ENCODE assay signal across 24 mouse cellular contexts in genomic region chr16:95923991-95924390, GRCm38 (mm10).
DNase-seq lines count a peak whose midpoint lies in the region; ATAC-seq and TF ChIP-seq lines count a peak whose summit lies in the region.
"Had no signal": no experiment of that assay in that cellular context is flagged by ENCODE, and none has a peak within 500 bp of the region (broad histone marks: within the 10 kb centered on the region; RNA-seq: fewer than 3 reads in every experiment).

No protein-coding gene starts in this region.

- H3K27me3 ChIP-seq in hindbrain, embryonic 10.5 days (ENCODE audit: insufficient read depth, poor library complexity, severe bottlenecking) = no peaks in the 10 kb centered on the region
- H3K27me3 ChIP-seq in hindbrain, embryonic 11.5 days (ENCODE audit: control insufficient read depth, insufficient read depth, low read length) = no peaks in the 10 kb centered on the region
- H3K27me3 ChIP-seq in intestine, postnatal 0 days (replicated peaks; ENCODE audit: control insufficient read depth, insufficient read depth, low read length) = no peaks in the 10 kb centered on the region
- H3K27me3 ChIP-seq in limb, embryonic 14.5 days (ENCODE audit: control insufficient read depth, insufficient read depth, low read length) = no peaks in the 10 kb centered on the region
- H3K27me3 ChIP-seq in midbrain, postnatal 0 days (ENCODE audit: insufficient read depth, low read length) = no peaks in the 10 kb centered on the region
- H3K27me3 ChIP-seq: CH12.LX; hindbrain, embryonic 13.5 days; midbrain, embryonic 15.5 days had no signal

- H3K4me1 ChIP-seq in hindbrain, embryonic 10.5 days (replicated peaks) = peaks cover 15% of the 10 kb centered on the region
- H3K4me1 ChIP-seq in hindbrain, embryonic 11.5 days (replicated peaks; ENCODE audit: control insufficient read depth, insufficient read depth, low read length) = no peaks in the 10 kb centered on the region
- H3K4me1 ChIP-seq in intestine, postnatal 0 days (replicated peaks; ENCODE audit: control insufficient read depth, insufficient read depth, low read length) = peaks cover 15% of the 10 kb centered on the region; the same call in 1 of the 2 replicates
- peaks cover 29% of the 10 kb centered on the region for H3K4me1 ChIP-seq in limb, embryonic 14.5 days (ENCODE audit: control insufficient read depth, insufficient read depth, low read length)
- H3K4me1 ChIP-seq in midbrain, postnatal 0 days (ENCODE audit: insufficient read depth, low read length) = no peaks in the 10 kb centered on the region
- H3K4me1 ChIP-seq: hindbrain, embryonic 13.5 days; midbrain, embryonic 15.5 days had no signal

- no peak for TF ChIP-seq POLR2A in limb, embryonic 14.5 days (IDR thresholded peaks at IDR 0.05; ENCODE audit: borderline replicate concordance, extremely low read depth, insufficient read depth, insufficient read length)

- H3K27ac ChIP-seq in hindbrain, embryonic 10.5 days = 0 out of 2 replicates have a peak overlapping the region, but pooled peaks have one; percentile 8
- H3K27ac ChIP-seq in hindbrain, embryonic 11.5 days (ENCODE audit: low read depth, low read length) = no peak overlapping the region
- H3K27ac ChIP-seq in intestine, postnatal 0 days (ENCODE audit: low read depth, low read length) = no peak overlapping the region
- H3K27ac ChIP-seq in limb, embryonic 14.5 days (replicated peaks; ENCODE audit: low read depth, low read length) = peak overlapping the region; percentile 43; the same call in 1 of the 2 replicates
- no peak overlapping the region for H3K27ac ChIP-seq in midbrain, postnatal 0 days (ENCODE audit: low read depth, low read length)
- H3K27ac ChIP-seq: hindbrain, embryonic 13.5 days; liver, embryonic 14.5 days; midbrain, embryonic 10.5 days; midbrain, embryonic 15.5 days had no signal

- no peak overlapping the region for H3K9ac ChIP-seq in hindbrain, embryonic 11.5 days (ENCODE audit: low read depth, low read length)
- H3K9ac ChIP-seq in intestine, postnatal 0 days (ENCODE audit: low read depth, low read length) = no peak overlapping the region
- H3K9ac ChIP-seq in limb, embryonic 14.5 days (ENCODE audit: low read depth, low read length, severe bottlenecking) = no peak overlapping the region
- no peak overlapping the region for H3K9ac ChIP-seq in midbrain, postnatal 0 days (replicated peaks; ENCODE audit: low read length, poor library complexity, severe bottlenecking)
- H3K9ac ChIP-seq: forebrain, postnatal 0 days; hindbrain, embryonic 13.5 days; liver, embryonic 14.5 days; midbrain, embryonic 15.5 days had no signal

- no peak overlapping the region for H3K4me3 ChIP-seq in hindbrain, embryonic 10.5 days
- no peak overlapping the region for H3K4me3 ChIP-seq in hindbrain, embryonic 11.5 days (ENCODE audit: low read depth, low read length)
- H3K4me3 ChIP-seq in intestine, postnatal 0 days (ENCODE audit: low read depth, low read length) = no peak overlapping the region
- no peak overlapping the region for H3K4me3 ChIP-seq in limb, embryonic 14.5 days (replicated peaks; ENCODE audit: low read length)
- H3K4me3 ChIP-seq in midbrain, postnatal 0 days (ENCODE audit: low read depth, low read length) = no peak overlapping the region
- H3K4me3 ChIP-seq: erythroblast, embryonic 14.5 days; hindbrain, embryonic 13.5 days; midbrain, embryonic 10.5 days; midbrain, embryonic 15.5 days had no signal

- no peak overlapping the region for H3K4me2 ChIP-seq in hindbrain, embryonic 11.5 days (replicated peaks; ENCODE audit: low read depth, low read length)
- no peak overlapping the region for H3K4me2 ChIP-seq in intestine, postnatal 0 days (replicated peaks; ENCODE audit: low read depth)
- no peak overlapping the region for H3K4me2 ChIP-seq in limb, embryonic 14.5 days (replicated peaks; ENCODE audit: low read depth, low read length, severe bottlenecking)
- no peak overlapping the region for H3K4me2 ChIP-seq in midbrain, postnatal 0 days (ENCODE audit: low read depth, low read length, poor library complexity, severe bottlenecking)
- H3K4me2 ChIP-seq: hindbrain, embryonic 13.5 days; midbrain, embryonic 15.5 days had no signal

- no peak for ATAC-seq in hindbrain, embryonic 11.5 days (ENCODE audit: low FRiP score)
- peak; percentile 44; the same call in 1 of the 2 replicates for ATAC-seq in intestine, postnatal 0 days
- no peak for ATAC-seq in limb, embryonic 14.5 days (ENCODE audit: low FRiP score, low read depth)
- ATAC-seq in midbrain, postnatal 0 days (ENCODE audit: low FRiP score) = no peak
- ATAC-seq: forebrain, postnatal 0 days; midbrain, embryonic 15.5 days had no signal

- H3K36me3 ChIP-seq in hindbrain, embryonic 10.5 days = no peaks in the 10 kb centered on the region
- no peaks in the 10 kb centered on the region for H3K36me3 ChIP-seq in hindbrain, embryonic 11.5 days (ENCODE audit: control insufficient read depth, insufficient read depth, low read length)
- no peaks in the 10 kb centered on the region for H3K36me3 ChIP-seq in intestine, postnatal 0 days (ENCODE audit: control insufficient read depth, insufficient read depth)
- no peaks in the 10 kb centered on the region for H3K36me3 ChIP-seq in limb, embryonic 14.5 days (ENCODE audit: control insufficient read depth, insufficient read depth, low read length)
- no peaks in the 10 kb centered on the region for H3K36me3 ChIP-seq in midbrain, postnatal 0 days (ENCODE audit: insufficient read depth, low read length)
- H3K36me3 ChIP-seq: G1E; hindbrain, embryonic 13.5 days; midbrain, embryonic 10.5 days; midbrain, embryonic 15.5 days had no signal

- intact Hi-C loops in gastrocnemius, postnatal 36 days (cut with DNase I) = no loop called here

- TF ChIP-seq CTCF in intestine, postnatal 0 days (IDR thresholded peaks at IDR 0.05; ENCODE audit: low read depth) = no peak
- no peak for TF ChIP-seq CTCF in midbrain, postnatal 0 days (IDR thresholded peaks at IDR 0.05)

- no peaks in the 10 kb centered on the region for H3K9me3 ChIP-seq in hindbrain, embryonic 10.5 days
- H3K9me3 ChIP-seq in hindbrain, embryonic 11.5 days (ENCODE audit: control insufficient read depth, low read length) = no peaks in the 10 kb centered on the region
- no peaks in the 10 kb centered on the region for H3K9me3 ChIP-seq in intestine, postnatal 0 days (ENCODE audit: control insufficient read depth)
- no peaks in the 10 kb centered on the region for H3K9me3 ChIP-seq in limb, embryonic 14.5 days (ENCODE audit: control insufficient read depth, low read length)
- no peaks in the 10 kb centered on the region for H3K9me3 ChIP-seq in midbrain, postnatal 0 days (ENCODE audit: low read length)
- H3K9me3 ChIP-seq: G1E; hindbrain, embryonic 13.5 days; midbrain, embryonic 10.5 days; midbrain, embryonic 15.5 days had no signal

- DNase-seq in hindbrain, embryonic 10.5 days (ENCODE audit: low spot score) = no peak
- no peak for DNase-seq in hindbrain, embryonic 11.5 days (ENCODE audit: low spot score)
- no peak for DNase-seq in limb, embryonic 14.5 days (ENCODE audit: low spot score)
- DNase-seq in gastrocnemius, postnatal 36 days = no peak
- DNase-seq in midbrain, postnatal 0 days (ENCODE audit: low spot score) = no peak
- DNase-seq in heart, adult 11 months = no peak
- DNase-seq: adrenal gland, postnatal 25 days; cerebellum, adult 11-12 months; cerebellum, postnatal 14 days; forebrain, postnatal 0 days; heart, postnatal 14 days; kidney, adult 2 months; kidney, postnatal 36 days; lung, adult 2 months; lung, postnatal 10 days; right cerebral cortex, postnatal 25 days had no signal

- 86% methylated on average over 7 of the region's 7 CpGs for WGBS in hindbrain, embryonic 10.5 days
- WGBS in hindbrain, embryonic 11.5 days = 79% methylated on average over 7 of the region's 7 CpGs
- WGBS in intestine, postnatal 0 days = 68% methylated on average over 7 of the region's 7 CpGs
- WGBS in limb, embryonic 14.5 days = 86% methylated on average over 7 of the region's 7 CpGs
- WGBS in midbrain, postnatal 0 days = 75% methylated on average over 7 of the region's 7 CpGs

Comparison
In these comparisons a context has a peak if more than half of its experiments do, and no peak if none do; other contexts are left out.
1. H3K27ac ChIP-seq: peak in hindbrain, embryonic 10.5 days (single experiment) and limb, embryonic 14.5 days (single experiment); none in hindbrain, embryonic 11.5 days (single experiment), intestine, postnatal 0 days (single experiment) and midbrain, postnatal 0 days (single experiment).